Mouse (Mus musculus): ENCODE results near the gene Cyth2. TPM values are rescaled to one million over a fixed set of nuclear protein-coding genes. Genes with fewer than 3 reads are reported as not detected.

The Cyth2 gene
- polyA plus RNA-seq, 1 experiment from 2014 or later = 26.5 TPM

GRCm38 (mm10) chr7:45819843-45820242 is 5.5 kb upstream of the Cyth2 start:
- no peak overlapping the region for H3K4me3 ChIP-seq (ENCODE audit: low read depth, low read length)
- WGBS (ENCODE audit: insufficient replicate concordance) = 16% methylated on average over 25 of the region's 25 CpGs
- H3K9me3 ChIP-seq (replicated peaks; ENCODE audit: control insufficient read depth, low read length) = no peaks in the 10 kb centered on the region
- 0 out of 2 replicates have a peak overlapping the region, but pooled peaks have one; percentile 6 for H3K4me2 ChIP-seq (ENCODE audit: low read depth, low read length)
- H3K9ac ChIP-seq (ENCODE audit: low read depth, low read length) = no peak overlapping the region
- peaks cover 5% of the 10 kb centered on the region for H3K4me1 ChIP-seq (ENCODE audit: control insufficient read depth, low read depth, low read length)
- ATAC-seq (ENCODE audit: low read depth) = no peak
- no peak overlapping the region for H3K27ac ChIP-seq (ENCODE audit: low read length)
- peaks cover 3% of the 10 kb centered on the region; the same call in 1 of the 2 replicates for H3K27me3 ChIP-seq (ENCODE audit: control insufficient read depth, insufficient read depth, low read depth, low read length)
- H3K36me3 ChIP-seq (ENCODE audit: control insufficient read depth, insufficient read depth) = no peaks in the 10 kb centered on the region

- Histone ChIP-seq H3K27me3 (ENCODE audit: control insufficient read depth, insufficient read depth, low read depth, low read length) (peaks cover 3% of the 10 kb centered on the region; the same call in 1 of the 2 replicates), H3K36me3 (ENCODE audit: control insufficient read depth, insufficient read depth) (peaks cover 18% of the 10 kb centered on the region), H3K4me2 (ENCODE audit: low read depth, low read length) (no peak overlapping the region), H3K9ac (ENCODE audit: low read depth, low read length) (no peak overlapping the region), H3K4me3 (ENCODE audit: low read depth, low read length) (no peak overlapping the region), H3K9me3 (replicated peaks; ENCODE audit: control insufficient read depth, low read length) (no peaks in the 10 kb centered on the region), H3K4me1 (ENCODE audit: control insufficient read depth, low read depth, low read length) (peaks cover 26% of the 10 kb centered on the region), H3K27ac (ENCODE audit: low read length) (no peak overlapping the region)
- 39% methylated on average over 2 of the region's 2 CpGs for WGBS (ENCODE audit: insufficient replicate concordance)
- ATAC-seq (ENCODE audit: low read depth) = no peak
These were observed 1.6 kb upstream of the Cyth2 start for GRCm38 (mm10) chr7:45815984-45816351.

GRCm38 (mm10) chr7:45815323-45815983 is 1.1 kb upstream of the Cyth2 start:
- no peak overlapping the region for H3K4me2 ChIP-seq (ENCODE audit: low read depth, low read length)
- H3K4me1 ChIP-seq (ENCODE audit: control insufficient read depth, low read depth, low read length) = peaks cover 26% of the 10 kb centered on the region
- no peak overlapping the region for H3K27ac ChIP-seq (ENCODE audit: low read length)
- H3K9me3 ChIP-seq (replicated peaks; ENCODE audit: control insufficient read depth, low read length) = no peaks in the 10 kb centered on the region
- whole genome bisulfite sequencing (ENCODE audit: insufficient replicate concordance) = 72% methylated on average over 10 of the region's 10 CpGs
- peaks cover 23% of the 10 kb centered on the region for H3K36me3 ChIP-seq (ENCODE audit: control insufficient read depth, insufficient read depth)
- ATAC-seq (ENCODE audit: low read depth) = no peak
- no peak overlapping the region; the same call in 1 of the 2 replicates for H3K4me3 ChIP-seq (ENCODE audit: low read depth, low read length)
- peaks cover 3% of the 10 kb centered on the region; the same call in 1 of the 2 replicates for H3K27me3 ChIP-seq (ENCODE audit: control insufficient read depth, insufficient read depth, low read depth, low read length)
- H3K9ac ChIP-seq (ENCODE audit: low read depth, low read length) = no peak overlapping the region

- ATAC-seq (ENCODE audit: low read depth) = no peak
- H3K4me2 ChIP-seq (ENCODE audit: low read depth, low read length) = peak overlapping the region; percentile 77
- no peaks in the 10 kb centered on the region for H3K9me3 ChIP-seq (replicated peaks; ENCODE audit: control insufficient read depth, low read length)
- peaks cover under 1% of the 10 kb centered on the region; the same call in 1 of the 2 replicates for H3K27me3 ChIP-seq (ENCODE audit: control insufficient read depth, insufficient read depth, low read depth, low read length)
- peak overlapping the region; percentile 99 for H3K4me3 ChIP-seq (ENCODE audit: low read depth, low read length)
- H3K4me1 ChIP-seq (ENCODE audit: control insufficient read depth, low read depth, low read length) = peaks cover 26% of the 10 kb centered on the region
- H3K27ac ChIP-seq (ENCODE audit: low read length) = no peak overlapping the region
- peaks cover 29% of the 10 kb centered on the region for H3K36me3 ChIP-seq (ENCODE audit: control insufficient read depth, insufficient read depth)
- H3K9ac ChIP-seq (ENCODE audit: low read depth, low read length) = no peak overlapping the region
- WGBS (ENCODE audit: insufficient replicate concordance) = 7% methylated on average over 5 of the region's 5 CpGs
These were observed 460 bp upstream of the Cyth2 start for GRCm38 (mm10) chr7:45814841-45815240.

GRCm38 (mm10) chr7:45812921-45813320 is 1.5 kb downstream of the Cyth2 start:
- peak overlapping the region; percentile 99 for H3K9ac ChIP-seq (ENCODE audit: low read depth, low read length)
- no peak for ATAC-seq (ENCODE audit: low read depth)
- no peaks in the 10 kb centered on the region for H3K9me3 ChIP-seq (replicated peaks; ENCODE audit: control insufficient read depth, low read length)
- WGBS (ENCODE audit: insufficient replicate concordance) = 84% methylated on average over 8 of the region's 8 CpGs
- peak overlapping the region; percentile 96 for H3K4me2 ChIP-seq (ENCODE audit: low read depth, low read length)
- no peak overlapping the region for H3K27ac ChIP-seq (ENCODE audit: low read length)
- H3K27me3 ChIP-seq (ENCODE audit: control insufficient read depth, insufficient read depth, low read depth, low read length) = no peaks in the 10 kb centered on the region
- H3K4me3 ChIP-seq (ENCODE audit: low read depth, low read length) = peak overlapping the region; percentile 99
- peaks cover 26% of the 10 kb centered on the region for H3K4me1 ChIP-seq (ENCODE audit: control insufficient read depth, low read depth, low read length)
- peaks cover 45% of the 10 kb centered on the region for H3K36me3 ChIP-seq (ENCODE audit: control insufficient read depth, insufficient read depth)

GRCm38 (mm10) chr7:45809276-45810075 is 4.9 kb downstream of the Cyth2 start:
- no peaks in the 10 kb centered on the region for H3K27me3 ChIP-seq (ENCODE audit: control insufficient read depth, insufficient read depth, low read depth, low read length)
- H3K4me3 ChIP-seq (ENCODE audit: low read depth, low read length) = no peak overlapping the region
- WGBS (ENCODE audit: insufficient replicate concordance) = 82% methylated on average over 14 of the region's 14 CpGs
- H3K9ac ChIP-seq (ENCODE audit: low read depth, low read length) = no peak overlapping the region
- no peaks in the 10 kb centered on the region for H3K9me3 ChIP-seq (replicated peaks; ENCODE audit: control insufficient read depth, low read length)
- peaks cover 53% of the 10 kb centered on the region for H3K36me3 ChIP-seq (ENCODE audit: control insufficient read depth, insufficient read depth)
- ATAC-seq (ENCODE audit: low read depth) = no peak
- H3K27ac ChIP-seq (ENCODE audit: low read length) = no peak overlapping the region
- H3K4me2 ChIP-seq (ENCODE audit: low read depth, low read length) = no peak overlapping the region
- peaks cover 18% of the 10 kb centered on the region for H3K4me1 ChIP-seq (ENCODE audit: control insufficient read depth, low read depth, low read length)

- Histone ChIP-seq H3K9ac (ENCODE audit: low read depth, low read length) (no peak overlapping the region), H3K27ac (ENCODE audit: low read length) (no peak overlapping the region), H3K27me3 (ENCODE audit: control insufficient read depth, insufficient read depth, low read depth, low read length) (no peaks in the 10 kb centered on the region), H3K4me1 (ENCODE audit: control insufficient read depth, low read depth, low read length) (peaks cover 17% of the 10 kb centered on the region), H3K4me3 (ENCODE audit: low read depth, low read length) (no peak overlapping the region), H3K4me2 (ENCODE audit: low read depth, low read length) (no peak overlapping the region), H3K36me3 (ENCODE audit: control insufficient read depth, insufficient read depth) (peaks cover 53% of the 10 kb centered on the region), H3K9me3 (replicated peaks; ENCODE audit: control insufficient read depth, low read length) (no peaks in the 10 kb centered on the region)
- WGBS (ENCODE audit: insufficient replicate concordance) = 79% methylated on average over 11 of the region's 11 CpGs
- ATAC-seq (ENCODE audit: low read depth) = no peak
These were observed 5.9 kb downstream of the Cyth2 start for GRCm38 (mm10) chr7:45808471-45808870.

- Histone ChIP-seq H3K4me1 (ENCODE audit: control insufficient read depth, low read depth, low read length) (peaks cover 4% of the 10 kb centered on the region), H3K4me2 (ENCODE audit: low read depth, low read length) (no peak overlapping the region), H3K4me3 (ENCODE audit: low read depth, low read length) (no peak overlapping the region), H3K9ac (ENCODE audit: low read depth, low read length) (no peak overlapping the region), H3K36me3 (ENCODE audit: control insufficient read depth, insufficient read depth) (peaks cover 35% of the 10 kb centered on the region), H3K9me3 (replicated peaks; ENCODE audit: control insufficient read depth, low read length) (no peaks in the 10 kb centered on the region), H3K27me3 (ENCODE audit: control insufficient read depth, insufficient read depth, low read depth, low read length) (no peaks in the 10 kb centered on the region), H3K27ac (ENCODE audit: low read length) (no peak overlapping the region)
- no peak for ATAC-seq (ENCODE audit: low read depth)
- 59% methylated on average over 5 of the region's 5 CpGs for WGBS (ENCODE audit: insufficient replicate concordance)
These were observed 8.4 kb downstream of the Cyth2 start for GRCm38 (mm10) chr7:45805941-45806340.

GRCm38 (mm10) chr7:45802551-45802950 is 11.8 kb downstream of the Cyth2 start:
- H3K9me3 ChIP-seq (replicated peaks; ENCODE audit: control insufficient read depth, low read length) = no peaks in the 10 kb centered on the region
- H3K9ac ChIP-seq (ENCODE audit: low read depth, low read length) = no peak overlapping the region
- H3K4me2 ChIP-seq (ENCODE audit: low read depth, low read length) = no peak overlapping the region
- ATAC-seq (ENCODE audit: low read depth) = no peak
- peaks cover 29% of the 10 kb centered on the region for H3K27me3 ChIP-seq (ENCODE audit: control insufficient read depth, insufficient read depth, low read depth, low read length)
- peaks cover 5% of the 10 kb centered on the region for H3K36me3 ChIP-seq (ENCODE audit: control insufficient read depth, insufficient read depth)
- WGBS (ENCODE audit: insufficient replicate concordance) = 72% methylated on average over 6 of the region's 6 CpGs
- H3K27ac ChIP-seq (ENCODE audit: low read length) = no peak overlapping the region
- peaks cover 24% of the 10 kb centered on the region for H3K4me1 ChIP-seq (ENCODE audit: control insufficient read depth, low read depth, low read length)
- no peak overlapping the region for H3K4me3 ChIP-seq (ENCODE audit: low read depth, low read length)

Measured in liver, embryonic 16.5 days (tissue).